Mouse (Mus musculus): ENCODE measurements around the gene Slc1a1. TPM values are rescaled to one million over a fixed set of nuclear protein-coding genes. Genes with fewer than 3 reads are reported as not detected.
A peak's percentile ranks its signal among the peaks of the same experiment; 100 is the strongest.

Gene Slc1a1
- total RNA-seq, 2 experiments from 2014 or later, result 139 to 149 TPM

DNA sequence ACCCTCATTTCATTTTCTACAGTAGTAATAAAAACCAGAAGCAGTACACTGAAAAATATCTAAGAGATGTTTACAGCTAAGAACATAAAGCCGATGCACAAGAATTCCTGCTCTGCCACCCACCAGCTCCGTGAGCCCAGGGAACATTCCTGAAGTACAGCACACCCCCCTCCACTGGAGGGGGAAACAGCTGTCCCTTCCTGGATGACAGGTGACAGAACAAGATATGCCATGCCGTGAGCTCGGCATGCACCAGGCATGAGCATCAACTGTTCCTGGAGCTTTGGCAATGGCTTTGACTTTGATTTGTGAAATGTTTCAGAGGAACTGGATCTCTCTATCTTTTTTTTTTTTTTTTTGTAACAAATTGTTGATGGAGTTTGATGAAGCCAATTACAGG, 111.9 kb downstream of the Slc1a1 start:
- no peak for TF ChIP-seq CTCF (conservative IDR thresholded peaks at IDR 0.05)

DNA sequence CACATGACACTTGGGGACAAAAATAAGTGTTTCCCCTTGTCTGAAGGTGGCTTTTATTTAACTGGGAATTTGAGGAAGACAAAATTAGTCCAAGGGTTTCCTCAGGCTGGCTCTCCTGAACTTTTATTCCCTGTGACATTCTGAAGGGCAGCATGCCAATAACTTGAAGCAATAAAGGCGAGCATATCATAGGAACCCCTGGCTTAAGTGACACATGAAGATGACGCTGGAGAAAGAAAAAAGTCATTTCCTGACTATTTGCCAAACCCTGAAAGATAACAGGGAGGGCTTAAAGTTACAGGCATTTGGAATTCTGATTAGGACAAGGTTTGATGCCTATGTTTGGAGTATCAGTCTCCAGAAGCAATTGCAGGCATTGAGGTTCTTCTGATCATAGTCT, 112.5 kb downstream of the Slc1a1 start:
- no peak for TF ChIP-seq CTCF (conservative IDR thresholded peaks at IDR 0.05)
- H3K27ac ChIP-seq, result peak overlapping the region; percentile 54
- no peak overlapping the region for H3K4me3 ChIP-seq
- no peak for DNase-seq (ENCODE audit: low spot score in 2 of 2)

More for the DNA sequence above, 111.9 kb downstream of the Slc1a1 start:
- DNase-seq (ENCODE audit: low spot score in 2 of 2), result no peak
- Histone ChIP-seq H3K4me3 (no peak overlapping the region), H3K27ac (peak overlapping the region; percentile 77)

GRCm38 (mm10) chr19:28951251-28951650, 116.4 kb downstream of the Slc1a1 start:
- no peak for TF ChIP-seq CTCF (conservative IDR thresholded peaks at IDR 0.05)
- no peak for DNase-seq (ENCODE audit: low spot score in 2 of 2)

GRCm38 (mm10) chr19:28963113-28963512, 128.3 kb downstream of the Slc1a1 start:
- peak; percentile 34 to 52 for DNase-seq (ENCODE audit: low spot score in 2 of 2)

More at GRCm38 (mm10) chr19:28951251-28951650, 116.4 kb downstream of the Slc1a1 start:
- no peak overlapping the region for H3K27ac ChIP-seq
- H3K4me3 ChIP-seq, result no peak overlapping the region

DNA sequence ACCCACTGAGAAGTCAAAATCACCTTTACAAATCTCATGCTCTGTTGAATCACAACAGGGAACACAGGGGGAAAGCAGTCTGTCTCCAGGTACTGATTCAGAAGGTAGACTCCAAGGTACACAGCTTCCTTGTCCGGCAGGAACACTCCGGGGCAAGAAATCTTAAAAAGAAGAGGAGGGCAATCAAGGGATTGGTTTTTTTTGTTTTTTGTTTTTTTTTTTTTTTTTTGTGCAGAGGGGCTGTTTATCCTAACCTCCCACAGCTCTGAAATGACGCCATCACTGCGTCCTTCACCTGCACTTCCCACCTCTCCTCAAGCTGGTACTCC, 128.6 kb downstream of the Slc1a1 start:
- no peak for DNase-seq (ENCODE audit: low spot score in 2 of 2)
- TF ChIP-seq CTCF (conservative IDR thresholded peaks at IDR 0.05), result peak; percentile 53; the same call in 1 of the 2 replicates

More at GRCm38 (mm10) chr19:28963113-28963512, 128.3 kb downstream of the Slc1a1 start:
- H3K4me3 ChIP-seq, result peak overlapping the region; percentile 87
- TF ChIP-seq CTCF (conservative IDR thresholded peaks at IDR 0.05), result no peak
- H3K27ac ChIP-seq, result peak overlapping the region; percentile 98

More for the DNA sequence above, 128.6 kb downstream of the Slc1a1 start:
- Histone ChIP-seq H3K27ac (peak overlapping the region; percentile 98), H3K4me3 (peak overlapping the region; percentile 87)

Other genes with a start within 250 kb of the Slc1a1 start
- 10 to 100 TPM; 33.0 to 36.4 TPM for gene Glis3, start 155.0 kb upstream of the Slc1a1 start, total RNA-seq (2021)
- gene Plpp6, start 128.9 kb downstream of the Slc1a1 start, total RNA-seq (2021), result 10 to 100 TPM; 51.2 to 52.4 TPM
- gene 4430402I18Rik, start 132.8 kb downstream of the Slc1a1 start, total RNA-seq (2021), result 1 to 10 TPM; 7.4 to 9.2 TPM
- gene Cdc37l1, start 155.3 kb downstream of the Slc1a1 start, total RNA-seq (2021), result 100 to 1,000 TPM; 105 to 114 TPM
- gene Ak3, start 212.9 kb downstream of the Slc1a1 start, total RNA-seq (2021), result 10 to 100 TPM; 51.5 to 53.0 TPM

Measured in layer of hippocampus, adult 2 months (tissue).